Mouse (Mus musculus): ENCODE measurements around the gene Olfr868.

Olfr868 gene

GRCm38 (mm10) chr9:20098326-20098725 is at the start of gene Olfr868:
Gene Olfr868, plus strand, starts transcription at chr9:20098626.
- DNase-seq (ENCODE audit: low read depth, low spot score), result no peak

- DNase-seq (ENCODE audit: low read depth, low spot score), result no peak
These were observed 41.0 kb upstream of the Olfr868 start, which contains the start of gene Olfr867 for GRCm38 (mm10) chr9:20057462-20057861. Gene Olfr867, minus strand, starts transcription at chr9:20057562.

GRCm38 (mm10) chr9:20070236-20070635 is 28.2 kb upstream of the Olfr868 start:
- no peak for DNase-seq (ENCODE audit: low read depth, low spot score)

GRCm38 (mm10) chr9:20071291-20071690 is 27.1 kb upstream of the Olfr868 start:
- no peak for DNase-seq (ENCODE audit: low read depth, low spot score)

- DNase-seq (ENCODE audit: low read depth, low spot score), result no peak
These were observed 24.8 kb upstream of the Olfr868 start for GRCm38 (mm10) chr9:20073523-20074177.

GRCm38 (mm10) chr9:20128709-20129108 is 30.3 kb downstream of the Olfr868 start, which contains the start of gene Olfr869:
Gene Olfr869, plus strand, starts transcription at chr9:20129009.
- DNase-seq (ENCODE audit: low read depth, low spot score), result no peak

- DNase-seq (ENCODE audit: low read depth, low spot score), result no peak
These were observed 51.3 kb downstream of the Olfr868 start for GRCm38 (mm10) chr9:20149706-20150105.

Data from telencephalon, adult 2 months (tissue).